Mouse (Mus musculus) testis, adult 2 months (tissue): ENCODE data around the gene Thsd7b.

Experiments
- CTCF ChIP-seq: fragments of 200-500 bp; IDR thresholded peaks from 2 replicates; pipeline ENCODE4 v1.5.1; 2012; ENCODE audit warnings: low read depth, mild to moderate bottlenecking, inconsistent platforms, low read length, moderate library complexity; ENCODE audit not compliant: control insufficient read depth, insufficient read depth, insufficient replicate concordance
- POLR2A ChIP-seq: fragments of 200-500 bp; IDR thresholded peaks from 2 replicates; pipeline ENCODE4 v1.6.1; 2012; ENCODE audit warnings: low read depth, mild to moderate bottlenecking, inconsistent platforms, low read length, moderate library complexity; ENCODE audit not compliant: control insufficient read depth

- TF ChIP-seq CTCF (no peak), POLR2A (no peak)
Measured at GRCm38 (mm10) chr1:129464414-129464813, 191.3 kb downstream of the Thsd7b start.
